Mouse (Mus musculus) mouse trophoblast stem cell (cell line): Measurements from ENCODE around the gene Sik3.

Experiments used
- in situ Hi-C, 2 experiments: fragments of 300-500 bp; cut with MseI, MboI; formaldehyde crosslinking; loops; 2 replicates in 1 of 2; 3 replicates in 1 of 2; pipeline ENCODE4 v1.15.1; 2025

Gene Sik3

GRCm38 (mm10) chr9:46188370-46188769, 175.8 kb downstream of the Sik3 start:
- in situ Hi-C loops: loop anchor here (5.0 to 10.0 kb wide), 2 partner anchors 184 to 186 kb away; no protein-coding TSS in a partner anchor

GRCm38 (mm10) chr9:46188956-46189355, 176.3 kb downstream of the Sik3 start:
- in situ Hi-C loops: loop anchor here (5.0 to 10.0 kb wide), 2 partner anchors 184 to 187 kb away; no protein-coding TSS in a partner anchor

GRCm38 (mm10) chr9:46189381-46189780, 176.8 kb downstream of the Sik3 start:
- in situ Hi-C loops: loop anchor here (5.0 to 10.0 kb wide), 2 partner anchors 185 to 187 kb away; no protein-coding TSS in a partner anchor

GRCm38 (mm10) chr9:46191234-46191633, 178.6 kb downstream of the Sik3 start:
- in situ Hi-C loops: no loop called here

- in situ Hi-C loops: no loop called here
Observed at GRCm38 (mm10) chr9:46191644-46192043, 179.0 kb downstream of the Sik3 start.

- in situ Hi-C loops: no loop called here
Observed at GRCm38 (mm10) chr9:46192642-46193041, 180.0 kb downstream of the Sik3 start.

- in situ Hi-C loops: no loop called here
Observed at GRCm38 (mm10) chr9:46194809-46195208, 182.2 kb downstream of the Sik3 start.

- in situ Hi-C loops: no loop called here
Observed at GRCm38 (mm10) chr9:46196699-46197169, 184.1 kb downstream of the Sik3 start.

- in situ Hi-C loops: no loop called here
Observed at GRCm38 (mm10) chr9:46198461-46198860, 185.8 kb downstream of the Sik3 start.

- in situ Hi-C loops: no loop called here
Observed at GRCm38 (mm10) chr9:46198936-46199335, 186.3 kb downstream of the Sik3 start.

- in situ Hi-C loops: no loop called here
Observed at GRCm38 (mm10) chr9:46199609-46200008, 187.0 kb downstream of the Sik3 start.

- in situ Hi-C loops: no loop called here
Observed at GRCm38 (mm10) chr9:46206834-46207500, 194.3 kb downstream of the Sik3 start.

GRCm38 (mm10) chr9:46207501-46207869, 194.9 kb downstream of the Sik3 start:
- in situ Hi-C loops: no loop called here

GRCm38 (mm10) chr9:46208401-46208974, 195.9 kb downstream of the Sik3 start:
- in situ Hi-C loops: no loop called here

- in situ Hi-C loops: no loop called here
Observed at GRCm38 (mm10) chr9:46210473-46210872, 197.9 kb downstream of the Sik3 start.

GRCm38 (mm10) chr9:46214276-46214675, 201.7 kb downstream of the Sik3 start:
- in situ Hi-C loops: no loop called here

GRCm38 (mm10) chr9:46214946-46215337, 202.3 kb downstream of the Sik3 start:
- in situ Hi-C loops: no loop called here

GRCm38 (mm10) chr9:46215338-46216322, 203.0 kb downstream of the Sik3 start:
- in situ Hi-C loops: no loop called here

- in situ Hi-C loops: no loop called here
Observed at GRCm38 (mm10) chr9:46216744-46217470, 204.3 kb downstream of the Sik3 start.

- in situ Hi-C loops: no loop called here
Observed at GRCm38 (mm10) chr9:46218176-46218575, 205.6 kb downstream of the Sik3 start.

- in situ Hi-C loops: no loop called here
Observed at GRCm38 (mm10) chr9:46223090-46223489, 210.5 kb downstream of the Sik3 start.
